Mouse (Mus musculus) layer of hippocampus, postnatal 36 days (tissue): ENCODE data around the gene Sipa1l3. TPM values are rescaled to one million over a fixed set of nuclear protein-coding genes. Genes with fewer than 3 reads are reported as not detected.

Experiments
- DNase-seq, 2 experiments: peaks; one replicate each; pipeline ENCODE4 v3.0.0; 2022
- total RNA-seq, 2 experiments: library from RNA; stranded (reverse); gene quantifications; 2 replicates each; pipeline ENCODE4 v1.2.3; 2021

Sipa1l3 gene
- 100 to 1,000 TPM; 242 to 252 TPM for total RNA-seq

- peak; percentile 96 to 98 for DNase-seq
Measured at GRCm38 (mm10) chr7:29518421-29519210, at the start of gene Sipa1l3. TSS of gene Sipa1l3 (minus strand) at chr7:29518641.

DNA sequence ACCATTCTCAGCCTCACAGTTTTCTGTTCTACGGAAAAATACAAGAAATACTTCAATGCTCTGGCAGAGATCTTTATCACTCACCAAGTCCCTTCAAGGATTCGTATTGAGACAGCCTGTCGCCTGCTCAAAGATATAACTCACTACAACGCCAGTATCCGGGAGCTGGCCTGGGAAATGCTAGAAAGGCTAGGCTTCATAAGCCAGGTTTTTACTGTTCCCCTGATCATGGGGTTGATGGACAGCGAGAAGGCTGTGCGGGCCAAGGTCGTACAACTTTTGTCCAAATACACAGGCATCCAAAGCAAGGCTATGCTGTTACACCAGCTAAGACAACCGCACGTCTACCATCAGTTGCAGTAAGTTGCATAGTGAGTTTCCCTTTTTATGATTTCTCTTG, 44.6 kb upstream of the Sipa1l3 start:
- DNase-seq: no peak

GRCm38 (mm10) chr7:29561046-29561445, 42.6 kb upstream of the Sipa1l3 start:
- no peak for DNase-seq

- no peak for DNase-seq
Measured at GRCm38 (mm10) chr7:29559290-29559689, 40.8 kb upstream of the Sipa1l3 start.

DNA sequence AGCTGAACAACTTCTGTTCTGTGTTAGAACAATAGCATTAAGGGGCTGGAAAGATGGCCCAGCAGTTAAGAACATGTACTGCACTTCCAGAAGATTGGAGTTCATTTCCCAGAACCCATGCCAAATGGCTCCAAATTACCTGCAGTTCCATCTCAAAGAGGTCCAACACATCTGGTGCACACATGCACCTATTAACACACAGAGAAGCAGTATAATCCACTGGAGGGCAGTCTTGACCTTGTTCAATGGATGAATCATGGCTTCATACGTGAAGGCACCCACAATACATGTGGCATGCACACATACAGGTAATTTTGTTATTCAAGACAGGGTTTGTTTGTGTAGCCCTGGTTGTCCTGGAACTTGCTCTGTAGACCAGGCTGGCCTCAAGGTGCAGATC, 40.3 kb upstream of the Sipa1l3 start:
- no peak for DNase-seq

- no peak for DNase-seq
Measured at GRCm38 (mm10) chr7:29556283-29556682, 37.8 kb upstream of the Sipa1l3 start.

GRCm38 (mm10) chr7:29555521-29555920, 37.1 kb upstream of the Sipa1l3 start:
- no peak for DNase-seq

GRCm38 (mm10) chr7:29555051-29555450, 36.6 kb upstream of the Sipa1l3 start:
- no peak for DNase-seq

GRCm38 (mm10) chr7:29550691-29551090, 32.2 kb upstream of the Sipa1l3 start:
- no peak for DNase-seq

DNA sequence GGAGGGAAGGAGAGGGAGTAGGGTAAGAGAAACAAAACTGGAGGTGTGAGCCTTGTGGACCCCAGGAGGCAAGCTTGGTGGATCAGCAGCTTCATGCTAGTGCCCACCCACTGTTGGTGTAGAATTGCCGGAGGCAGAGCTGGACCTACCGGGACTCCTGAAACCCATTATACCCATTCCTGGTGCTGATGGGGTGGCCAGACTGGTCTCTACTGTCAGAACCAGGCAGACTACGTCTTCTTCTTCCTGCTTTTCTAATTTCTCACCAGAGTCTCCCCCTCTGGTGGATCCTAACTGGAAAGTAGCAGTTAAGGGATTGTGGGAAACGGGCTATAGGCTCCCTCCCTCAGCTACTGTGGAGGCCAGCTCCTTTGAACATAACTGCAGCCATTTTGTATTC, 23.2 kb upstream of the Sipa1l3 start:
- no peak for DNase-seq

- no peak for DNase-seq
Measured at GRCm38 (mm10) chr7:29541186-29541585, 22.7 kb upstream of the Sipa1l3 start.

GRCm38 (mm10) chr7:29540631-29541030, 22.2 kb upstream of the Sipa1l3 start:
- DNase-seq: no peak

GRCm38 (mm10) chr7:29523700-29524099, 5.3 kb upstream of the Sipa1l3 start:
- peak; percentile 66 to 77 for DNase-seq

DNA sequence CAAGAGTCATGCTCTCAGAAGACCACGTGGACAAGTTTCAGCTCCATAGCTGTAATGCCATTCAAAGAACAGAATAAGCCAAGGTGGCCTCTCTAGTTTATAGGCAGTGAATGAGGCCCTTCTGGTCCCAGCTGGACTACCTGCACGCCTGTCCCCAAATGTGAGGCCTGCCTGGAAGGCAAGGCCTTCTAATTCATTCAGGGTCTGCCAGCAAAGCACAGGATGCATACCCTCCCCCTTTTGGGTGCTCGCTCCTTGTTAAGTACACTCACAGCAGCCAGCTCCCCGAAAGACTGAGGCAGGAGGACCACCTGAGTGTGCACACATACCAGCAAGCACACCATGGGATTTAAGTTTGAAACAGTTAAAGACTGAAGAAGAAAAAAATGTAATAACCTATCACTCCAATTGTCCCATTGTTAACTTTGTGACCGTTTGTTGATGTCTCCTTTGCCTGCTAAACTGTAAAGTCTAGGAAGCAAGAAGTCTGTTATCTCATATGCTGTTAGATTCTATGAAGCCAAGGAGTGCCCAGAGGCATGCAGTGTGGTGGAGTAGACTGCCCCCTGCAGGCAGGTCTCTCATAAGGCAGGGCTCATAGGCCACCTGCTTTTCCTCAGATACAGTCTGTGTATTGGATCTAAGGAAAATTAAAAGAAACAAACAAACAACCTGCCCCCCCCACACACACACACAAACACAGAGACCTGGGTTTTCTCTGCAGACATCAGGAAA, 3.6 kb upstream of the Sipa1l3 start:
- peak; percentile 81 to 83 for DNase-seq

GRCm38 (mm10) chr7:29521365-29521764, 2.9 kb upstream of the Sipa1l3 start:
- no peak for DNase-seq

DNA sequence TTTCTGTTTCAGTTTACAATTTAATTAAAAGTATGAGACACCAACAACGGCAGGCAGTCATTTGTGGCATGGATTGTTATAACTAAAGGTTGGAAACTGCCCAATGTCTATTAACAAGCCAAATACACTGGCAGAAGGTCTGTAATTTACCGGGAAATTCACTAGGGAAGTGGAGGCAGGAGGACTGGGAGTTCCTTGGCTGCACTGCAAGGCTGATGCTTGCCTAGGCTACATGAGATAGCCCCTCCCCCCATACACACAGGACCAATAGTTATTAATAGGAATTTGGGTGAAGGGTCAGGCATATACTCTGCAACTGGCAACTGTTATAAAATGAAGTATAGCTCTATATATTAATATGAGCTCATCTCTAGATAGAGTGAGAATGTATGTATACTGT, 2.4 kb upstream of the Sipa1l3 start:
- no peak for DNase-seq

DNA sequence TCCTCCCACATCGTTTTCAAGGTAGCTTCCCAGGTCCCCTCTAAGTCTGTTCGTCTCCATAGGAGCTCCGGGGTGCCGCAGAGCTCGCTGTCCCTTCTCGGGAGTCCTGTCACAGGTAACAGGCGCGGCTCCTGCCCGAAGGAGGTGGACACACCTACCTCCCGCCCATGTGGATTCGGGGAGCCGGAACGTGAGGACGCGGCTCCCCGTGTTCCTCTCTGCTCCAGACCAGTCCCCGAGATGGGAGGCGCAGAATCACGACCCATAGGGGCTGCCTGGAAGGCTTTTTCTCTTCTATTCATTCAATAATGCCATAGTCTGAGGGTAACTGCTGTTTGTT, 740 bp upstream of the Sipa1l3 start:
- peak in 1 of 2 experiments; percentile 38 for DNase-seq

DNA sequence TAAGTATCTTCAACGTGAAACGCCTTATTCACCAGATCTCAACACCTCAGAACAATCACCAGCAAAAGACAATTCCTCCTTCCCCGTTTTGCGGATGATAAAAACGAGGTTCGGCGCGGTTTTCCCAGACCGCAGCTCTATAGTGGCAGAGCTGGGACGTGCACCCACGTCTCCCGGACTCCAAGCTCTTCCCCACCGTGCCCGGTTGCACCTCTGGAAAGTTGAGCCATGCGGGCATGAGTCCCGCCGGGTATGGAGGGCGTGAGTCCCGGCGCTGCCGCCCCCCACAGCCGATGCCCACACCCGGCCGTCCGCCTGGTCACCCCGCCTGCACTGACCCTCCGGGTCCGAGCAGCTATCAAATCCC, 404 bp downstream of the Sipa1l3 start:
- DNase-seq: no peak

- peak; percentile 50 to 53 for DNase-seq
Measured at GRCm38 (mm10) chr7:29517178-29517577, 1.3 kb downstream of the Sipa1l3 start.

- DNase-seq: no peak
Measured at GRCm38 (mm10) chr7:29515652-29516051, 2.8 kb downstream of the Sipa1l3 start.

GRCm38 (mm10) chr7:29512729-29513128, 5.7 kb downstream of the Sipa1l3 start:
- no peak for DNase-seq

DNA sequence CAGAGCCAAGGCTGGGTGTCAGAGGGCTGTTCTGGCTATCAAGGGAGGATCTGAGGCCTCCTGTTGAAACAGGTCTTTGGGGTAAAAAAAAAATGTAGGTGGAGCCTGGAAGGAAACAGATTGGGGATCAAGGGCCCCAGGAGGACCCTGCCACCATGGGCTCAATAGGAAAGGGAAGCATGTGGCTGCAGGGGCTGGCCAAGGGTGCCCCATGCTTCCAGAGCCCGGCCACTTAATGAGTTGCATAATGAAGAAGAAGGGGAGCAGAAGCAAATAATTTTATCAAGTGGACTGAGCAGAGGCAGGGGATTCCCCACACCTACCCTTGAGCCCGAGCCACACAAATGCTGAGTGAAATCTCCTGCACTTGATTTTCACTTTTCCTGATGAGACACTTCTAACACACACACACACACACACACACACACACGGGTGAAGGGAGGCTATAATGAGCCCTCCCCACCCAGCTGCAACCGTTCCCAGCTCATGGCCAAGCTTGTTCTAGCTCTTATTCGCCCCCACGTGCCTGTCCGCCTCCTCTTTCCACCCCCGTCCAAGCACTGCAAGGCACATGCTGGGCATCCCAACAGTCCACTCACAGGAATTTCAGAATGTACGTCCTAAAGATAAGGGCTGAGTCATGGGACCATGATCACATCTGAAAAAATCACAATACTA, 6.7 kb downstream of the Sipa1l3 start:
- DNase-seq: no peak

DNA sequence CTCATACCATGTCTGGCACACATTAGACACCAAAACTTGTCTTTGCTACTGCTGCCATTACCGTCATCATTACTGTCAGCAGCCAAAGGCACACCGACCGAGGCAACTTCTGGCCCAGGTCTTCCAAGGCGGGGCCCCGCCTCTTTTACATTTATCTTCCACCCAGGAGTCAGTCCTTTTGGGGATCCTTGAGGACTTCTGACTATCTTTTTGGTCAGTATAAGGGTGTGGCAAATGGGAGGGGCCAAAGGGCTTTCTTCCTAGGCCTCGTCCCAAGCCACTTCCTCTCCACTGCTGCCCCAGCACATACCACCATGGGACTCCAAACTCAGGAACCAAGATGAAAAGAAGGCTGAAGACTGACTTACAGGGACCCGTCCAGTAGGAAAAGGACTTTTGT, 9.9 kb downstream of the Sipa1l3 start:
- no peak for DNase-seq
